Mouse (Mus musculus) intestine, embryonic 16.5 days (tissue): ENCODE results near the gene Grin2a. TPM values are rescaled to one million over a fixed set of nuclear protein-coding genes. Genes with fewer than 3 reads are reported as not detected.

Source experiments
- ATAC-seq: fragments of 200-750 bp; cut with Nextera tagmentation; 2 replicates; pipeline ENCODE4 v1.8.0; 2017; ENCODE audit warnings: moderate TSS enrichment, moderate library complexity
- H3K27ac ChIP-seq: fragments of 300-500 bp; sonication (generic); 2 replicates; pipeline ENCODE4 v1.5.1; 2014; ENCODE audit warnings: mild to moderate bottlenecking, low read length
- H3K27me3 ChIP-seq: fragments of 300-500 bp; sonication (generic); replicated peaks from 2 replicates; pipeline ENCODE4 v1.6.1; 2014; ENCODE audit warnings: low read length, control low read depth, mixed read lengths; ENCODE audit not compliant: control insufficient read depth, insufficient read depth
- H3K36me3 ChIP-seq: fragments of 300-500 bp; sonication (generic); 2 replicates; pipeline ENCODE4 v1.6.1; 2014; ENCODE audit warnings: low read length, control low read depth; ENCODE audit not compliant: control insufficient read depth, insufficient read depth
- H3K4me1 ChIP-seq: fragments of 300-500 bp; sonication (generic); 2 replicates; pipeline ENCODE4 v1.6.1; 2014; ENCODE audit warnings: low read length, control low read depth, mixed read lengths; ENCODE audit not compliant: control insufficient read depth, insufficient read depth
- H3K4me2 ChIP-seq: fragments of 300-500 bp; sonication (generic); 2 replicates; pipeline ENCODE4 v1.6.1; 2014; ENCODE audit warnings: low read depth, low read length, control low read depth
- H3K4me3 ChIP-seq: fragments of 300-500 bp; sonication (generic); 2 replicates; pipeline ENCODE4 v1.5.1; 2014; ENCODE audit warnings: mild to moderate bottlenecking, low read length
- H3K9ac ChIP-seq: fragments of 300-500 bp; sonication (generic); 2 replicates; pipeline ENCODE4 v1.6.1; 2014; ENCODE audit warnings: low read depth, low read length
- H3K9me3 ChIP-seq: fragments of 300-500 bp; sonication (generic); 2 replicates; pipeline ENCODE4 v1.6.1; 2016; ENCODE audit warnings: low read length, control low read depth; ENCODE audit not compliant: control insufficient read depth
- WGBS: fragments of 180-500 bp; shearing (Covaris S2); extraction: QIAGEN DNeasy Blood & Tissue Kit; methylation state at CpG from one replicate; pipeline ENCODE4 v1.1.7; 2014; 5-methylcytosine and 5-hydroxymethylcytosine counted together
- polyA plus RNA-seq: library from polyadenylated mRNA; unstranded; fragments of >200 nt; fragmentation: Nextera tagmentation; extraction: Ambion mirVana; gene quantifications from 2 replicates; pipeline ENCODE4 v1.2.1, GENCODE M21; 2015

Gene Grin2a
- polyA plus RNA-seq, 1 experiment from 2014 or later, result 0.12 TPM

- no peak overlapping the region for H3K4me3 ChIP-seq
- ATAC-seq, result no peak
- no peaks in the 10 kb centered on the region for H3K36me3 ChIP-seq
- H3K27ac ChIP-seq, result no peak overlapping the region
- no peaks in the 10 kb centered on the region for H3K27me3 ChIP-seq
- H3K4me1 ChIP-seq, result no peaks in the 10 kb centered on the region
- H3K9ac ChIP-seq, result no peak overlapping the region
- no peaks in the 10 kb centered on the region for H3K9me3 ChIP-seq
- H3K4me2 ChIP-seq, result no peak overlapping the region
- 86% methylated on average over 3 of the region's 3 CpGs for WGBS
These were observed 47.9 kb downstream of the Grin2a start for GRCm38 (mm10) chr16:9947430-9947829.

GRCm38 (mm10) chr16:9944836-9945235, 50.5 kb downstream of the Grin2a start:
- H3K9ac ChIP-seq, result no peak overlapping the region
- H3K36me3 ChIP-seq, result no peaks in the 10 kb centered on the region
- H3K9me3 ChIP-seq, result no peaks in the 10 kb centered on the region
- H3K27ac ChIP-seq, result no peak overlapping the region
- no peak overlapping the region for H3K4me2 ChIP-seq
- H3K4me1 ChIP-seq, result no peaks in the 10 kb centered on the region
- H3K27me3 ChIP-seq, result no peaks in the 10 kb centered on the region
- WGBS, result 52% methylated on average over 5 of the region's 5 CpGs
- H3K4me3 ChIP-seq, result no peak overlapping the region
- no peak for ATAC-seq

GRCm38 (mm10) chr16:9941306-9941930, 53.9 kb downstream of the Grin2a start:
- Histone ChIP-seq H3K9me3 (no peaks in the 10 kb centered on the region), H3K36me3 (no peaks in the 10 kb centered on the region), H3K9ac (no peak overlapping the region), H3K4me1 (no peaks in the 10 kb centered on the region), H3K27ac (no peak overlapping the region), H3K4me2 (no peak overlapping the region), H3K4me3 (no peak overlapping the region), H3K27me3 (no peaks in the 10 kb centered on the region)
- ATAC-seq, result no peak
- 32% methylated on average over 8 of the region's 8 CpGs for WGBS

- Histone ChIP-seq H3K27ac (no peak overlapping the region), H3K36me3 (no peaks in the 10 kb centered on the region), H3K27me3 (no peaks in the 10 kb centered on the region), H3K9ac (no peak overlapping the region), H3K4me3 (no peak overlapping the region), H3K4me1 (no peaks in the 10 kb centered on the region), H3K9me3 (no peaks in the 10 kb centered on the region), H3K4me2 (no peak overlapping the region)
- WGBS, result 83% methylated on average over 7 of the region's 7 CpGs
- no peak for ATAC-seq
These were observed 54.6 kb downstream of the Grin2a start for GRCm38 (mm10) chr16:9940716-9941115.

- Histone ChIP-seq H3K27me3 (no peaks in the 10 kb centered on the region), H3K27ac (no peak overlapping the region), H3K9me3 (no peaks in the 10 kb centered on the region), H3K4me3 (no peak overlapping the region), H3K4me2 (no peak overlapping the region), H3K36me3 (no peaks in the 10 kb centered on the region), H3K9ac (no peak overlapping the region), H3K4me1 (no peaks in the 10 kb centered on the region)
- no peak for ATAC-seq
- WGBS, result 87% methylated on average over 3 of the region's 3 CpGs
These were observed 84.7 kb downstream of the Grin2a start for GRCm38 (mm10) chr16:9910672-9911071.

GRCm38 (mm10) chr16:9909225-9909624, 86.1 kb downstream of the Grin2a start:
- no peak for ATAC-seq
- H3K4me2 ChIP-seq, result no peak overlapping the region
- H3K9me3 ChIP-seq, result no peaks in the 10 kb centered on the region
- no peak overlapping the region for H3K27ac ChIP-seq
- H3K4me3 ChIP-seq, result no peak overlapping the region
- no peaks in the 10 kb centered on the region for H3K36me3 ChIP-seq
- no peak overlapping the region for H3K9ac ChIP-seq
- WGBS, result 84% methylated on average over 4 of the region's 4 CpGs
- H3K4me1 ChIP-seq, result no peaks in the 10 kb centered on the region
- no peaks in the 10 kb centered on the region for H3K27me3 ChIP-seq

- no peaks in the 10 kb centered on the region for H3K9me3 ChIP-seq
- no peak overlapping the region for H3K9ac ChIP-seq
- H3K4me3 ChIP-seq, result no peak overlapping the region
- no peaks in the 10 kb centered on the region for H3K27me3 ChIP-seq
- ATAC-seq, result no peak
- H3K4me2 ChIP-seq, result no peak overlapping the region
- H3K36me3 ChIP-seq, result no peaks in the 10 kb centered on the region
- H3K27ac ChIP-seq, result no peak overlapping the region
- H3K4me1 ChIP-seq, result no peaks in the 10 kb centered on the region
- 83% methylated on average over 6 of the region's 6 CpGs for WGBS
These were observed 90.9 kb downstream of the Grin2a start for GRCm38 (mm10) chr16:9904443-9904842.

- Histone ChIP-seq H3K36me3 (no peaks in the 10 kb centered on the region), H3K4me3 (no peak overlapping the region), H3K27ac (no peak overlapping the region), H3K27me3 (no peaks in the 10 kb centered on the region), H3K9ac (no peak overlapping the region), H3K9me3 (no peaks in the 10 kb centered on the region), H3K4me1 (no peaks in the 10 kb centered on the region), H3K4me2 (no peak overlapping the region)
- WGBS, result 76% methylated on average over 5 of the region's 5 CpGs
- ATAC-seq, result no peak
These were observed 92.5 kb downstream of the Grin2a start for GRCm38 (mm10) chr16:9902680-9903463.

- Histone ChIP-seq H3K4me1 (no peaks in the 10 kb centered on the region), H3K36me3 (no peaks in the 10 kb centered on the region), H3K4me2 (no peak overlapping the region), H3K27ac (no peak overlapping the region), H3K9me3 (no peaks in the 10 kb centered on the region), H3K9ac (no peak overlapping the region), H3K27me3 (no peaks in the 10 kb centered on the region), H3K4me3 (no peak overlapping the region)
- WGBS, result 47% methylated on average over 1 of the region's 1 CpGs
- no peak for ATAC-seq
These were observed 93.9 kb downstream of the Grin2a start for GRCm38 (mm10) chr16:9901433-9901832.
